Mouse (Mus musculus) erythroblast, adult 5-6 weeks (primary cell): ENCODE data around the gene Fam118b. TPM values are rescaled to one million over a fixed set of nuclear protein-coding genes. Genes with fewer than 3 reads are reported as not detected.

Source experiments
- total RNA-seq, 2 experiments: library from RNA; stranded (forward) in 1 of 2; stranded (reverse) in 1 of 2; fragments of 150-400 nt in 1 of 2; fragments of 200-764, 138-1000 nt in 1 of 2; gene quantifications; 2 replicates each; pipeline versions ENCODE4 v1.2.3 to v1.2.4; 2015 to 2017; ENCODE audit warnings: low replicate concordance in 2 of 2

The Fam118b gene
- total RNA-seq, 2 experiments from 2014 or later, result 2.8 to 3.3 TPM

Other genes with a start within 250 kb of the Fam118b start
- gene St3gal4, start 148.5 kb downstream of the Fam118b start, total RNA-seq (2015; ENCODE audit: low replicate concordance), result 8.6 and 18.6 TPM in 2 replicates
- gene St3gal4, start 148.5 kb downstream of the Fam118b start, total RNA-seq (2017; ENCODE audit: low replicate concordance), result 10.1 and 33.9 TPM in 2 replicates
- 6.1 and 7.5 TPM in 2 replicates for gene Dcps, start 91.7 kb downstream of the Fam118b start, total RNA-seq (2015; ENCODE audit: low replicate concordance)
- gene Dcps, start 91.7 kb downstream of the Fam118b start, total RNA-seq (2017; ENCODE audit: low replicate concordance), result 7.4 and 8.3 TPM in 2 replicates
- gene Srpr, start 67.6 kb downstream of the Fam118b start, total RNA-seq (2015; ENCODE audit: low replicate concordance), result 20.3 and 26.1 TPM in 2 replicates
- 14.6 and 25.5 TPM in 2 replicates for gene Srpr, start 67.6 kb downstream of the Fam118b start, total RNA-seq (2017; ENCODE audit: low replicate concordance)
- 2.1 and 4.4 TPM in 2 replicates for gene Tirap, start 67.5 kb downstream of the Fam118b start, total RNA-seq (2015; ENCODE audit: low replicate concordance)
- 2.2 and 4.5 TPM in 2 replicates for gene Tirap, start 67.5 kb downstream of the Fam118b start, total RNA-seq (2017; ENCODE audit: low replicate concordance)
- 4.8 and 9.0 TPM in 2 replicates for gene Foxred1, start 56.8 kb downstream of the Fam118b start, total RNA-seq (2015; ENCODE audit: low replicate concordance)
- gene Foxred1, start 56.8 kb downstream of the Fam118b start, total RNA-seq (2017; ENCODE audit: low replicate concordance), result 7.3 and 10.7 TPM in 2 replicates
- gene Rpusd4, start 60 bp upstream of the Fam118b start, total RNA-seq (2015; ENCODE audit: low replicate concordance), result 3.3 and 9.4 TPM in 2 replicates
- gene Rpusd4, start 60 bp upstream of the Fam118b start, total RNA-seq (2017; ENCODE audit: low replicate concordance), result 0.77 and 2.0 TPM in 2 replicates
- gene Cdon, start 153.3 kb upstream of the Fam118b start, total RNA-seq (2015; ENCODE audit: low replicate concordance), result 0.58 TPM in 1 of 2 replicates, not detected in the other
- 0.09 TPM in 1 of 2 replicates, not detected in the other for gene Cdon, start 153.3 kb upstream of the Fam118b start, total RNA-seq (2017; ENCODE audit: low replicate concordance)